Mouse (Mus musculus): ENCODE results near the gene Zdhhc6. TPM values are rescaled to one million over a fixed set of nuclear protein-coding genes. Genes with fewer than 3 reads are reported as not detected.

Zdhhc6 gene
- polyA plus RNA-seq, 1 experiment from 2014 or later = 74.3 TPM

- Histone ChIP-seq H3K4me2 (replicated peaks) (peak overlapping the region; percentile 78), H3K4me1 (replicated peaks) (peaks cover 17% of the 10 kb centered on the region), H3K4me3 (replicated peaks) (peak overlapping the region; percentile 48), H3K27ac (peak overlapping the region; percentile 41; the same call in 1 of the 2 replicates), H3K9me3 (no peaks in the 10 kb centered on the region), H3K36me3 (no peaks in the 10 kb centered on the region), H3K9ac (replicated peaks) (peak overlapping the region; percentile 65), H3K27me3 (no peaks in the 10 kb centered on the region)
- WGBS = under 1% methylated on average over 30 of the region's 32 CpGs
- peak; percentile 85 for ATAC-seq
Measured at GRCm38 (mm10) chr19:55253570-55254441, 62.0 kb downstream of the Zdhhc6 start.

GRCm38 (mm10) chr19:55253239-55253569, 62.6 kb downstream of the Zdhhc6 start:
- ATAC-seq = peak; percentile 43
- H3K9ac ChIP-seq (replicated peaks) = peak overlapping the region; percentile 65
- peak overlapping the region; percentile 78 for H3K4me2 ChIP-seq (replicated peaks)
- H3K4me1 ChIP-seq (replicated peaks) = peaks cover 17% of the 10 kb centered on the region
- peak overlapping the region; percentile 48 for H3K4me3 ChIP-seq (replicated peaks)
- H3K27me3 ChIP-seq = no peaks in the 10 kb centered on the region
- 2% methylated on average over 9 of the region's 9 CpGs for WGBS
- peak overlapping the region; percentile 30; the same call in 1 of the 2 replicates for H3K27ac ChIP-seq
- H3K9me3 ChIP-seq = no peaks in the 10 kb centered on the region
- H3K36me3 ChIP-seq = no peaks in the 10 kb centered on the region

GRCm38 (mm10) chr19:55251383-55252124, 64.3 kb downstream of the Zdhhc6 start, which contains the start of gene Acsl5:
Acsl5 (plus strand) TSS chr19:55251938.
- Histone ChIP-seq H3K27ac (no peak within 1 kb of the TSS), H3K4me3 (replicated peaks) (no peak within 1 kb of the TSS), H3K4me1 (replicated peaks) (peaks cover 17% of the 10 kb centered on the region), H3K9me3 (no peaks in the 10 kb centered on the region), H3K27me3 (no peaks in the 10 kb centered on the region), H3K9ac (replicated peaks) (no peak within 1 kb of the TSS), H3K36me3 (no peaks in the 10 kb centered on the region), H3K4me2 (replicated peaks) (no peak within 1 kb of the TSS)
- ATAC-seq = no peak
- WGBS = 96% methylated on average over 9 of the region's 9 CpGs

- Histone ChIP-seq H3K27ac (no peak overlapping the region), H3K9me3 (no peaks in the 10 kb centered on the region), H3K36me3 (no peaks in the 10 kb centered on the region), H3K9ac (replicated peaks) (no peak overlapping the region), H3K27me3 (no peaks in the 10 kb centered on the region), H3K4me3 (replicated peaks) (no peak overlapping the region), H3K4me2 (replicated peaks) (no peak overlapping the region), H3K4me1 (replicated peaks) (peaks cover 17% of the 10 kb centered on the region)
- 90% methylated on average over 5 of the region's 5 CpGs for WGBS
- ATAC-seq = no peak
Measured at GRCm38 (mm10) chr19:55250451-55250850, 65.4 kb downstream of the Zdhhc6 start.

GRCm38 (mm10) chr19:55247991-55248520, 67.8 kb downstream of the Zdhhc6 start:
- Histone ChIP-seq H3K4me1 (replicated peaks) (peaks cover 2% of the 10 kb centered on the region; the same call in 1 of the 2 replicates), H3K36me3 (no peaks in the 10 kb centered on the region)

GRCm38 (mm10) chr19:55247563-55247962, 68.3 kb downstream of the Zdhhc6 start:
- no peaks in the 10 kb centered on the region for H3K27me3 ChIP-seq
- 82% methylated on average over 5 of the region's 5 CpGs for WGBS
- H3K4me2 ChIP-seq (replicated peaks) = no peak overlapping the region
- H3K4me1 ChIP-seq (replicated peaks) = no peaks in the 10 kb centered on the region
- no peaks in the 10 kb centered on the region for H3K36me3 ChIP-seq
- H3K4me3 ChIP-seq (replicated peaks) = no peak overlapping the region
- no peak overlapping the region for H3K9ac ChIP-seq (replicated peaks)
- ATAC-seq = no peak
- no peaks in the 10 kb centered on the region for H3K9me3 ChIP-seq
- H3K27ac ChIP-seq = no peak overlapping the region

More at GRCm38 (mm10) chr19:55247991-55248520, 67.8 kb downstream of the Zdhhc6 start:
- no peak overlapping the region for H3K9ac ChIP-seq (replicated peaks)
- H3K9me3 ChIP-seq = no peaks in the 10 kb centered on the region
- no peak for ATAC-seq
- H3K27me3 ChIP-seq = no peaks in the 10 kb centered on the region
- H3K4me2 ChIP-seq (replicated peaks) = no peak overlapping the region
- no peak overlapping the region for H3K27ac ChIP-seq
- H3K4me3 ChIP-seq (replicated peaks) = no peak overlapping the region
- 75% methylated on average over 9 of the region's 9 CpGs for WGBS

GRCm38 (mm10) chr19:55244791-55245231, 71.0 kb downstream of the Zdhhc6 start:
- Histone ChIP-seq H3K27ac (no peak overlapping the region), H3K4me1 (replicated peaks) (no peaks in the 10 kb centered on the region), H3K4me3 (replicated peaks) (no peak overlapping the region), H3K9ac (replicated peaks) (no peak overlapping the region), H3K27me3 (no peaks in the 10 kb centered on the region), H3K36me3 (no peaks in the 10 kb centered on the region), H3K4me2 (replicated peaks) (no peak overlapping the region), H3K9me3 (no peaks in the 10 kb centered on the region)
- no peak for ATAC-seq
- 34% methylated on average over 7 of the region's 7 CpGs for WGBS

GRCm38 (mm10) chr19:55241186-55241645, 74.6 kb downstream of the Zdhhc6 start, which contains the start of gene Gucy2g:
Gucy2g (minus strand) TSS chr19:55241236.
- no peak within 1 kb of the TSS for H3K4me2 ChIP-seq (replicated peaks)
- H3K27ac ChIP-seq = no peak within 1 kb of the TSS
- no peak within 1 kb of the TSS for H3K4me3 ChIP-seq (replicated peaks)
- WGBS = 81% methylated on average over 6 of the region's 6 CpGs
- no peak for ATAC-seq
- no peaks in the 10 kb centered on the region for H3K36me3 ChIP-seq
- H3K27me3 ChIP-seq = no peaks in the 10 kb centered on the region
- H3K9me3 ChIP-seq = no peaks in the 10 kb centered on the region
- no peak within 1 kb of the TSS for H3K9ac ChIP-seq (replicated peaks)
- no peaks in the 10 kb centered on the region for H3K4me1 ChIP-seq (replicated peaks)

- H3K36me3 ChIP-seq = no peaks in the 10 kb centered on the region
- 85% methylated on average over 6 of the region's 6 CpGs for WGBS
- no peaks in the 10 kb centered on the region for H3K27me3 ChIP-seq
- no peaks in the 10 kb centered on the region for H3K4me1 ChIP-seq (replicated peaks)
- H3K9ac ChIP-seq (replicated peaks) = no peak overlapping the region
- no peak overlapping the region for H3K4me2 ChIP-seq (replicated peaks)
- H3K27ac ChIP-seq = no peak overlapping the region
- no peak for ATAC-seq
- H3K4me3 ChIP-seq (replicated peaks) = no peak overlapping the region
- H3K9me3 ChIP-seq = no peaks in the 10 kb centered on the region
Measured at GRCm38 (mm10) chr19:55239766-55240426, 75.9 kb downstream of the Zdhhc6 start.

GRCm38 (mm10) chr19:55236564-55236963, 79.3 kb downstream of the Zdhhc6 start:
- H3K4me2 ChIP-seq (replicated peaks) = no peak overlapping the region
- no peaks in the 10 kb centered on the region for H3K4me1 ChIP-seq (replicated peaks)
- H3K9ac ChIP-seq (replicated peaks) = no peak overlapping the region
- H3K36me3 ChIP-seq = no peaks in the 10 kb centered on the region
- ATAC-seq = no peak
- H3K27me3 ChIP-seq = no peaks in the 10 kb centered on the region
- WGBS = 86% methylated on average over 5 of the region's 5 CpGs
- H3K4me3 ChIP-seq (replicated peaks) = no peak overlapping the region
- H3K9me3 ChIP-seq = no peaks in the 10 kb centered on the region
- no peak overlapping the region for H3K27ac ChIP-seq

GRCm38 (mm10) chr19:55236026-55236425, 79.8 kb downstream of the Zdhhc6 start:
- H3K4me2 ChIP-seq (replicated peaks) = no peak overlapping the region
- no peaks in the 10 kb centered on the region for H3K27me3 ChIP-seq
- no peak overlapping the region for H3K4me3 ChIP-seq (replicated peaks)
- peaks cover under 1% of the 10 kb centered on the region; the same call in 1 of the 2 replicates for H3K4me1 ChIP-seq (replicated peaks)
- no peaks in the 10 kb centered on the region for H3K9me3 ChIP-seq
- H3K9ac ChIP-seq (replicated peaks) = no peak overlapping the region
- no peaks in the 10 kb centered on the region for H3K36me3 ChIP-seq
- ATAC-seq = no peak
- WGBS = 63% methylated on average over 2 of the region's 2 CpGs
- no peak overlapping the region for H3K27ac ChIP-seq
